Mouse (Mus musculus) fibroblast of lung, adult 2 months (primary cell): Measurements from ENCODE around the gene Rps6kb2.

Source experiments
- DNase-seq: peaks from one replicate; pipeline ENCODE4 v3.0.0-alpha.2; 2011; ENCODE audit warnings: low read depth

Rps6kb2 gene

DNA sequence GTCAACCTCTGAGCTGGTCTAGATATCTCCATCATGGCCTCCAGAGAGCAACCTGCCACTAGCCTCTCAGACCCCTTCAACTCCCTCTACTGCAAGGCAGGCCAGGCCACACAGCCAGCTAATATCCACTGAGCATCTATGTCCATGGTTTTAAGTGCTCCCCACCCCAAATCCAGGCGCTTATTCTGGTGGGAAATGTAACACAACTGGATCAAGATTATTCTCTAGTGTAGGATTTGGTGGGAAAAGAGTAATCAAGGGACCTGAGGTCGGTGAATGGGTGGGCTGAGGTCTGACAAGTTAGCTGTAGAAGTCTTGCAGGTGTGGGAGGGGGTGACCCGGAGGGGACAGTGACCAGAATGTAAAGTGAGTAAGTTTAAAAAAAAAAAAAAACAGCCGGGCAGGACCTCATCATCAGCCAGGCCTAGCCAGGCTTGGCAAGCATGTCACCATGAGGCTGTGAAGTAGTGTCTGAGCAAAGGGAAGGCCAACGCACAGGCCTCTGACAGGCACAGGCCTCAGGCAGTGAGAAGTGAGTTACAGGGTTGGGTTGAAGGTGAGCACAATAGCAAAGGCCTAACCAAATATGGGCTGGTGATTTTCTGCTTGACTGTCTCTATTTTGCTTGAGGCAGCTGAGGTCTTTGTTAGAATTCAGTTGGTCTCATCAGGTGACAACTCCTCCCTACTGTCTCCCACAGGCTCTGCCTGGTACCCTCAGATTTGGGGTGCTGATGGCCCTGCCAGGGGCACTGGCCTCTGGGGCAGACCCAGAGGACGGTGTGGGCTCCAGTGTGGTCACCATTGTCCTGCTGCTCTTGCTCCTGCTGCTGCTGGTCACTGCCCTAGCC lies 7.7 kb downstream of the Rps6kb2 start:
- no peak for DNase-seq

DNA sequence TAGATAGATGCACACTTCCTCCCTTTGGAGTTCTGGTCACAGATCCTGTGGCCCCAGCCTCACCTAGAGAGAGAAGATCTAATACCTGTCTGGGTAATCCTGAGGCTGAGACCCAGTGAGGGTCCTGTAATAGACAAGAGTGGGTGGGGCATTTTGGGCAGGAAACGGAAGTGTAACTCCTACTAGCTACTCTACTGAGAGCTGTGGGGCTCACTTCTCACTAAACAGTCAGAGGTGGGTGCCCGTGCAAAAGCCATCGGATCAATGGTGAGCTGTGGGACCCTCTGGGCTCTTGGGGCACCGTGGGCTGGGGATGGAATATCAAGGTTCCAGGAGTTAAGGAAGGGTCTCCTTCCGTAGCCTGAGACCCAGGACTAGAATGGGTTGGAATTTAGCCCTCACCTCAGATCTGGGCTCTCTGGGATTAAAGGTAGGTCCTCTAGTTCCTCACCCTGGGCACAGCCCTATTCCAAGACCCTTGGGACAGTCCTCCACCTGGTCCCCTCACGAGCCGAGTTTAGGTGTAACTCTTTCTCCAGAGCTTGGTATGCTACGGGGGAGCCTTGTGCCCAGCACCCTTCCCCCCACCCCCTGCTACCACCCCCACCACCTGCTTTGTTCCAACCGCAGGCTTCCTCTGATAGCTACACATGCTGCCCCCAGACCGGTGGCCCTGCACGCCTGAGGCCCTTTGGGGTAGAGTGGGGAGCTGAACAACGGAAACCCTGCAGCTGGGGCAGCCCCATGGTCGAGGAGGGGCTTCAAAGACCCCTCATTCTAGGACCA lies 8.5 kb downstream of the Rps6kb2 start:
- no peak for DNase-seq

DNA sequence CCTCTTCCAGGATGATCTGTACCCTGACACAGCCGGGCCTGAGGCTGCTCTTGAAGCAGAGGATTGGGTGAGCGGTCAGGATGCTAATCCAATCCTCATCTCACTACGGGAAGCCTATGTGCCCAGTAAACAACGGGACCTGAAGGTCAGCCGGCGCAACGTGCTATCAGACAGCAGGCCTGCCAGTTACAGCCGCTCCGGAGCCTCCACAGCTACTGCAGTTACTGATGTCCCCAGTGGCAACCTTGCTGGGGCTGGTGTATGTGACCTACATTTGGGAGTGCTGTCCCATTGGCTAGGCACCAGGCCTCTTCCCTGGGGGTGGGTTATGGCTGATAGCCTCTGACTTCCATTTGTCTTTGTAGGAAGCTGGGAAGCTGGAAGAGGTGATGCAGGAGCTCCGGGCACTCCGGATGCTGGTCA lies 9.9 kb downstream of the Rps6kb2 start, which contains the start of gene Ptprcap:
TSS of gene Ptprcap (plus strand) at position 373 of the 423 bp plus-strand sequence.
- no peak for DNase-seq

DNA sequence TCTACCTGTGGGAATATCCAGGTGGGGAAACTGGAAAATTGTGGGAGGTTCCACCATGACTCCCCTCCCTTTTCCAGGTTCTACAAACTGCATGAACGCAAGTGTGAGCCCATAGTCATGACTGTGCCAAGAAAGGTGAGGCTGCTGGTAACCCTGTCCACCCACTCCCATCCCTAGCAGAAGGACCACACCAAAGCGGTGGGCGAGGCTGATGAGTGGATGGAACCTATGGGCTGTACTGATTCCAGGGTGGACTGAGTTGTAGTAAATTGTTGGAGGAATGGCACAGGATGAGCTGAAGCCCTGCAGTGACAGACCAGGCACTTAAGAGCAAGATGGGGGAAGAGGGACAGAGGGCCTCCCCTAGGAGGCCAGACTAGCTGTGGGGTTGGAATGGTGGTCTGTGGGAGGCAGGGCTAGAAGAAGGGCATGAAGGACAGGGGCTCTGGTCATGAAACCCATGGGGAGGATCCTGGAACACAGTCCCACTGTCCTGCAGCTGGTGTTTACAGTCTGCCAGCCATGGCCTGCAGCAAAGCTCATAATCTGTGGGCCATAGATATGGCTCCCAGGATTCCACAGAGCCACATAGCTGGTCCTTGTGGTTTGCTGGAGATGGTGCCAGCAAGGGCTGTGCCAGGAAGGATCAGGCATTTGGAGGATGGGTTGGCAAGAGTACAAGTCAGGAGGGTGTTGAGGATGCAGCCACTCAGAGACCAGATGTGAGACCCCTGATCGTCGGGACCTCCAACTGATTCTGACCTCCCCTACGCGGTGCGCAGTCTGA lies 10.5 kb downstream of the Rps6kb2 start:
- DNase-seq: no peak

DNA sequence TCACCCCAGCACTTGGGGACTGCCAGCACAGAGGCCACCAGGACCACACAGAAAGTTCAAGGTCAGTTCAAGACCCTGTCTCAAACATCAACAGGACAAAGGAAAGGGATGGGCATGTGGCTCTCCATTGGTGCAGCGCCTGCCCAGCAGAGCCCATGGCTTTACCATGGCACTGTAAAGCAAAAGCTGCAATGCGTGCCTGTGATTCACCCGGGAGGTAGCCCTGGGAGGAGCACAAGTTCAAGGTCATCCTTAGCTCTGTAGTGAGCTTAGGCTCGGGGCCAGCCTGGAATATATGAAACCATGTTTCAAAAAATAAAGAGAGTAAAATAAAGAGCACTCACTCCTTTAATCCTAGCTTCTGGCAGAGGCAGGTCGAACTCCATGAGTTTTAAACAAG lies 11.3 kb downstream of the Rps6kb2 start:
- DNase-seq: no peak

DNA sequence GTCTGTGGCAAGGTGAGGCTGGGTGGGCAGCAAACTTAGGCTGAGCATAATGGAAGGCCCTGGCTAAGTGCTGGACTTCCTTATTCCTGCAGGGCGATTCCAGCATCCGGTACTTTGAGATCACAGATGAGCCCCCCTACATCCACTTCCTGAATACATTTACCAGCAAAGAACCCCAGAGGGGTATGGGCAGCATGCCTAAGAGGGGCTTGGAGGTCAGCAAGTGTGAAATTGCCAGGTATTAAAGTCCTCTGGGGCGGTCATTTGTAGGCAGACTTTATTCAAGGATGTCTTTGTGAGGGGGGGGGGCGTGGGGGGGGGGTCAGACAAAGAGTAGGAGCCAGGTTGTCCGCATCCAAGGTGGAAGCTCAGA lies 11.7 kb downstream of the Rps6kb2 start:
- no peak for DNase-seq

DNA sequence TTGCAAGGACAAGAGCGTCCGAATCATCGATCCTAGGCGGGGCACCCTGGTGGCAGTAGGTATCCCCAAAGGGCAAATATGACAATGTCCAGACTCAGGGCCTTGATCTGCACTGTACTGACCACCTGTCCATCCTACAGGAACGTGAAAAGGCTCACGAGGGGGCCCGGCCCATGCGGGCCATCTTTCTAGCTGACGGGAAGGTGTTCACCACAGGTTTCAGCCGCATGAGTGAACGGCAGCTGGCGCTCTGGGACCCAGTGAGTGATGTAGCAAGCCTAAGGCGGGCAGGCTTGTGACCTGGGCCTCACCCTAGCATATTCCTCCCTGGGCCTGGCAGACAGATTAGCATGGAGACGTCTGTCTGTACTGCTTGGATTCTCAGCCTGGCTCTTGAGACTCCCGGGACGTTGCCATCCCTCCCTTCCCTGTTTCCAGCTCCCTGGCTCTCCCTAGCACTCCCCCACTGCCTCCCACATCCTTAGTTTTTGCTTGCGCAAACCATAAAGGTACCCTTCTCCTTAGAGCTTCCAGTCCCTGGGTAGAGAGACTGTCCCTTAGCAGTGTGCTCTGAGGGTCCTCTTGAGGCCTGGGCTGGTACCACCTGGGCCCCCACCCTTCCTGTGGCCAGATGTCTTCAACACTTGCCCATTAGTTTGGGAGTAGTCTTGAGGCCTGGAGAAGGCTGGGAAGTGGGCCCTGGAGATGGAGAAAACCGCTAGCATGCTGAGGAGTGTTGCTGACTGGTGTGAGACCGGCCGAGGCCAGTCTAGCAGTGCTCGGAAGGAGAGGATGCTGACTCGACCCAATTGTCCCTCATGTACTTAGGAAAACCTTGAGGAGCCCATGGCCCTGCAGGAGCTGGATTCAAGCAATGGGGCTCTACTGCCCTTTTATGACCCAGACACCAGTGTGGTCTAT lies 12.3 kb downstream of the Rps6kb2 start:
- no peak for DNase-seq

DNA sequence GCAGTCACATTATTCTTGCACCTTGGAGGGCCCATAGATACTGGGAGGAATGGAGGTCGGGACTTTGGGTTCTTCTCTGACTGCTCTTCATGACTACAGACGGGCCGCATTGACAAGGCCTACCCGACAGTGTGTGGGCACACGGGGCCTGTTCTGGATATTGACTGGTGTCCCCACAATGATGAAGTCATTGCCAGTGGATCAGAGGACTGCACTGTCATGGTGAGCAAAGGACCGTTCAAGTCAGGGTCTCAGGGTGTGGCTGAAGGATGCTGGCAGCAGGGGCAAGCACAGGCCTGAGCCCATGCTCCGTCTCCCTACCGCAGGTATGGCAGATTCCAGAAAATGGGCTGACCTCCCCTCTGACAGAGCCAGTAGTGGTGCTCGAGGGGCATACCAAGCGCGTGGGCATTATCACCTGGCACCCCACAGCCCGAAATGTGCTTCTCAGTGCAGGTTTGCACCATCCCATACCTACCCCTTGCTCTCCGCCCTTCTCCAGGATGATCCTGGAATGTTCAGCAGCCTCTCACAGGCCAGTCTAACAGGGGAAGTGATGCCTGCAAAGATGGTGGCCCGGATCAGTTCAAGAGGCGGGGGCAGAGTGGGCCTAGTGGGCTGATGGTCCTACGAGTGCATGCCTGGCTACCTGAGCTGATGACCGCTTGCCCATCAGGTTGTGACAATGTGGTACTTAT lies 13.2 kb downstream of the Rps6kb2 start:
- DNase-seq: no peak

DNA sequence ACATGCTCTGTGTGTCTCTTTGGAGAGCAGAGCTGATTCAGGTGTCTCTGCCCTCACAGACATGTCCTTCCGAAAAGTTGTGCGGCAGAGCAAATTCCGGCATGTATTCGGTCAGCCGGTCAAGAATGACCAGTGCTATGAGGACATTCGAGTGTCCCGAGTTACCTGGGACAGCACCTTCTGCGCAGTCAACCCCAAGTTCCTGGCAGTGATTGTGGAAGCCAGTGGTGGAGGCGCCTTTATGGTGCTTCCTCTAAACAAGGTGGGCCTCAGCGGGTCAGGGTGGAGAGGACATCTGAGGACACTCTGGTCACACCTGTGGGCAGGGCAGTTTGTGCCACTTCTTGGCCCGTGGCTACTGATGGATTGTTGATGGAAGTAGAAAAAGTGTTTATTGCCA lies 13.9 kb downstream of the Rps6kb2 start:
- DNase-seq: no peak

DNA sequence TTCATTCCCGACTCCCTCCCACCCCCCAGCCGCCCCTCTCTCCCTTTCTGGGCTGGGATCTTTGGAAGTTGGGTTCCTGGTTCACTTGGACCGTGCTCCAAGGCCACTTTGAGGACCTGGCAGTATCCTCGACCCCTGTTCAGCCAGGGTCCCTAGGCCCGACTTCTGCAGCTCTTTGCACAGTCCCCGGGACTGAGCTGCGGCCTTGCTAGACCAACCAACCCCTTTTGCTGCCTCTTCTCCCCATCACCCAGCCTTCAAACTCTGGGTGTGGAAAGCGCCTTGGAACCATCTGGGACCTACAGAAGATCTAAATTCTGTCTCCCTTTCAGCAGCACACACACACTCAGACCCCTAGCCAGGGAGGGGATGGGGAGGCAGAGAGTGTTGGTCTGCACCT lies 14.3 kb downstream of the Rps6kb2 start:
- DNase-seq: no peak

DNA sequence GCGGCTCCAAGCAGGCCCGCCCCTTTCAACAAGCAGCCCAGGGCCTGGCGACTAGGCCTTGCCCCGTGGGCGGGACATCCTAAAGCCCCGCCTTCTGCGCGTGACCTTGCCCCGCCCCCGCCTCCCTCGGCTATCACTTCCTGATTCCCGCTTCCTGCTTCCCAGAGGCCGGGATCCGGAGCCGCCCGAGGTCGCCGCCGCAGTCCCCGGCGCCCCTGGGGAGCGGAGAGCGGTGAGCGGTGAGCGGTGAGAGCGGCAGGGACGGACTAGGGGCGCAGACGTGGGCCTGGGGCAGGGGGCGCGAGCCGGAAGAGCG lies 14.7 kb downstream of the Rps6kb2 start, which contains the start of gene Coro1b:
TSS of gene Coro1b (plus strand) at position 129 of the 316 bp plus-strand sequence.
- peak; percentile 83 for DNase-seq

DNA sequence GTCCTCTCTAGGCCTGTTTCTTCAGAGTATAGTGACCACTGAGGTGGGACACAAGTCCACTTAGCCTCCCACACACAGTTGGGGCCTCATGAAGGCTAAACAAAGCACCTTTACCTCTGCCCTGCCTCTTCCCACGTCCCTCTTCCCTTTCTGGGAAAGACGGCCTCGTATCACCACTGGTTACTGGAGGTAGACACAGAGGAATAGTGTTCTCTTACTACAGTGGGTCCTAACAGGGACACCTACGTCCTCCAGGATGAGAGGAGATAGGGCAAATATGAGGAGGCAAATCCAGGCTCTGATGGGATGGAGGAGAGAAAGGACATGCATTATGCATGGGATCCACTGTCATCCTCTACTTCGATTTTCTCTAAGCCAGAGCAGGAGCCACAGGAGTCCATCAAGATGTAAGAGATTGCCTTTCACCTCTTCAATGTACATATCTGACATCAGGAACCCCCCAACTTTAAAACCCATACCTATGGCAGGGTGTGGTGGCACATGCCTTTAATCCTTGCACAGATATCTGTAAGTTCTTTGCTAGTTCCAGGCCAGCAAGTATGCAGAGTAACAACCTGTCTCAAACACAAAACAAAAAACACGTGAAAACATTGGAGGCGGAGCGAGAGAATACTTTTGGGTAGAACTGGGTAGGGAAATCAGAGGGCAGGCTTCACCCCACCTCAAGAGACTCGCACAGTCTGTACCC lies 15.2 kb downstream of the Rps6kb2 start:
- DNase-seq: no peak

DNA sequence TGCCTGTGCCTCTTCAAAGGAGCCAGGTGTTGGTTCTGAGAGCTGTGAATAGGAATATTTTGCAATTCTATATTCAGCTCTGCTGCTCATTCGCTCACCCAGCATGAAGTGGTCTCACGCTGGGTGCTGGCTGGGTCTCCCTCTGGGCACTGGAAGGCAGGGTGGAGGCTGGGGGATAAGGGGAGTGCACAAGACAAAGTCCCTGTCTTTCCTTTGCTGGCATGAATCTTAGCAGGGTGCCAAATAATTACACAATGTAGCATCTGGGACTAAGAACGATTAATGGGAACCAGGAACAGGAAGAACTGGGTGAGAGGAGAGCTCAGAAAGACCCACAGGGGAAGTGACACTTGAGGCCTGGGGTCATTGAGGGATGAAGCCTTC lies 16.1 kb downstream of the Rps6kb2 start:
- no peak for DNase-seq

DNA sequence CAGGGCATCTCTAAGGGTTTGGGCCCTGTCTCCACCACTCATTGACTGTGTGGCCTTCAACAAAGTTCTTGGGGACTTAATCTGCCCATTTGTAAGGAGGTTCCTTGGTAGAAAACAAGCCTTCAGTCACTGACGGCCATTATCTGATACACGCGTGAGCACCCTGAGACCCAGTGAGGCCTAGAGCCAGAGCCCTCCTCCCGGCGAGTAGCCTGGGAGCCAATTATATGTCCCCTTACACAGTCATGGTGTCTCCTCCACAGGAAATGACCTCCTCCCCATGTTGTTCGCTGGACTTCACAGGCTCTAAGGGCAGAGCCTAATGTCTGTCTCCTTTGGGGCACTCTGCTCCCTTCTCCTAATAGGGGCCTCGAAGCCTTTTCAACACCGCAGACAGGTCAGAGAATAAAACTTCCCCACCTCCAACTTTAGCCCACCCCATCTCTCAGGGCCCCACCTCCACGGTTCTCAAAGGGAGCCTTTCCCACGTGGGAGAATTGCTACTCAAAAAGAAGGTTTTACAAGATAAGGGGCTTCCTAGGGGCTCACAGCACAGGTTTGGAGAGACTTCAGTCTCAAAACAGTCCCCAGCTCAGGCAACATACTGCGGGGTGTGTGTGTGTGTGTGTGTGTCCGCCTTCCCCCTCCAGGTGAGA lies 16.7 kb downstream of the Rps6kb2 start:
- DNase-seq: no peak

DNA sequence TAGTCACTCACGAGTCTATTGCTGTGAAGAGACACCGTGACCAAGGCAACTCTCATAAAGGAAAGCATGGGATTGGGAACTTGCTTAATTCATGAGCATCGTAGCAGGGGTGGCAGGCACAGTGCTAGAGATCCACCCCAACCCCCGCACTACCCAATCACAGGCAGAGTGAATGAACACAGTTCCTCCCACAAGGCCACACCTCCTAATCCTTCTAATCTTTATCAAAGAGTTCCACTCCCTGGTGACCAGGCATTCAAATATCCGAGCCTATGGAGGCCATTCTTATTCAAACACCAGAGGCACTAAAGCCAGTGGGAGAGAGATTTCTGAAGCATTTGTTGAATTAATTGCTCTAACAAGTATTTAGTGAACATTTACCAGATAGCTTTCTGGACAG lies 17.2 kb downstream of the Rps6kb2 start:
- DNase-seq: no peak

DNA sequence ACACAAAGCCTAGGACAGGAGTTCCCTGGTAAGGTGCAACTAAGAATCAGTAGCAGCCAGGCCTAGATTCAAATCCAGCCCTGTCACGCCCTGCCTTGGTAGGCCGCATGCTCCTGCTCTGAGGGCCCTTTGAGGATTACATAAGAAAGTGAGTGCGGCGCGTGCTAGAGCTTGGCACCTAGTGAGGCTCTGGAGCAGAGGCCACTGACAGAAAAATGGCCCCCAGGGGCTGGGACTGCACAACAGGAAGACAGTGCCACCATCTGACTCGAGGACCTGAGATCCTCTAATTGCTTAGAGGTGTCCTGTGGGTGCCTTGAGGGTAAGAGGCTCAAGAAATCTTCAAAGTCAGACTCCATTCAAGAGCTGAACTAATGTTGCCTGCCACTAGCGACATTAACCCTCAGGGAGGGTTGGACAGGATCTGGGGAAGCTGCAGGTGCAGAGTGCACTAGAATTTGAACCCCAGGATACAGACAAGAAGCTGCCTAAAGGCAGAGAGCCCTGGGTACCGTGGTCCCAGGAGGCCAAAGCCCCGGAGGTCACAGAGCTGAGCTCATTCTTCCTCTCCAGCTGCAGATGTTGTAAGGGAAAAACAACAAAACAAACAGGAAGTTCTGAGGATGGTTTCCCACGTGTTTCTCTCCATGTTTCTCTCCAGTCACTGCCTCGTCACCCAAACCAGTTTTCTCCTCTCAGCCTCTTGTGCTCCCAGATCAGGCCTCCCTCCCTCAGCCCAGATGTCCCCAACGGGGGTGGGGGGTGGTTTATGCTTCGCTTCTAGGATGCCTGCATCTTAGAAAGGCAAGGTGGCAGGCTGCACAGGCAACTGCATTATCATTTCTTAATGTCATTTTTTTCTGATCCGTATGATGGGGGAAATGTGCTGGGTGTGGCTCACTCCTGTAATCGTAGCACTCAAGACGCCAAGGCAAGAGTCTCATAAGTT lies 18.3 kb downstream of the Rps6kb2 start:
- DNase-seq: no peak

DNA sequence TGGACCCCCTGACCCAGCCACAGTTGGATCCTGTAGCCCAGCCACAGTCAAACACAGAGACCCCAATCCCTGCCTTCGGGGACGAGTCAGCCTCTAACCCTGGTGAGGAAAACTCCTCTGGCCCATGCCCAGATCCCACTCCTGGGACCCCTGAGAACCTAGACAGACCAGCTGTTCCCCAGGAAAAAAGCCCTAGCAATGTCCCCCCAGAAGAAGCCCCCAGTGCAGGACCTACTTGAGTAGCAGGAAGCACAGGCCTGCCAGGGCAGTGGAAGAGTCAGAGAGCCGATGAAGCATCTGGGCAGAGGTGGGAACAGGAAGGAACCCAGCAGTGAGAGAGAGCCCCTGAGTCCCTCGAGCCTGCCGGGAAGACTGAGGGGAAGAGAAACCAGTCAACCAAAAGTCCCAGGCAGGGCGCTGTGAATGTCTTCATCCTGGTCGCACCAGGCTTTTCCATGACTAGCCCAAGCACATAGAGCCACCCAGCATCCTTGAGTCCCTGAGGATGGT lies 19.3 kb downstream of the Rps6kb2 start, which contains the start of gene Cabp4:
TSS of gene Cabp4 (minus strand) at position 275 of the 510 bp plus-strand sequence.
- DNase-seq: no peak
